Mouse (Mus musculus) kidney, adult 2 months (tissue): ENCODE data around the gene Vwf.

Experiments
- CTCF ChIP-seq: fragments of 200-500 bp; conservative IDR thresholded peaks from 2 replicates; pipeline ENCODE4 v1.5.1; 2011; ENCODE audit warnings: low read depth, mild to moderate bottlenecking, control low read depth, low read length, moderate library complexity, mixed read lengths; ENCODE audit not compliant: insufficient read depth, insufficient read length
- POLR2A ChIP-seq: fragments of 200-500 bp; IDR thresholded peaks from one replicate; pipeline ENCODE4 v1.6.1; 2011; ENCODE audit warnings: low read depth, low read length, control low read depth

DNA sequence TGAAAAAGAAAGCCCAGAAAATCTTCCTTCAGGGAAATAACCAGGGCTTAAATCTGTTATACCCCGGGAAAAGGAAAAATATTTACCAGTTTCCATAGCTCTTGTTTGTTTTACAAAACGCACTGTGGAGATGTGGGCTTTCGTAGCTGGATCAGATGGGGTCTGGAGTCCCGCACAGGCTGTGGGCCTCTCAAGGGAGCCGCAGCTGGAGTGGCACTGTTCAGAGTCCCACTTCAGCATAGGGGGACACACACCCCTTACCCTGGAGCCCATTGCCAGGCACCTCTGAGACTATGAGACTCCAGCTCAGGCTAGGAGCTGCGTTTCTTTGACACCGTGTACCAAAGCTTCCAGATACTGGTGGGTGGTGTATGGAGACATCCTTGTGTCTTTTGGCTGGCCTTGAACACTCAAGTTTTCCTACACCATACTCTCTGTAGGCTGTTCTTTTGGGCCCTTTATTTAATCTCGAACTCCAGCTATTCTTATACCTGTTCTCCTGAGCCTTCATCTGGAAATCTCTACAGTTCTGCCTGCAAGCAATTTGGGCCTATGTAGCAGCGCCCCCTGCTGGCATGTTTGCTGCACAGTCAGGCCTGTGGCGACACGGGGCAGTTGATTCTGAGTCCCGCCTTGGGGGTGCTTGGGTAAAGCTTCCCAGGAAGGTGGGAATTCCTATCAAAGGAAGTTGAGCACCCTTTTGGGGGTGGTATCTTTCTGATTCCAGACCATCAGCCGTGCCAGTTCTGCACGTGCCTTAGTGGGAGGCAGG is 114.7 kb downstream of the Vwf start:
- TF ChIP-seq POLR2A (no peak), CTCF (peak; percentile 79)
